Mouse (Mus musculus) hindbrain, embryonic 13.5 days (tissue): ENCODE measurements around the gene Azgp1. TPM values are rescaled to one million over a fixed set of nuclear protein-coding genes. Genes with fewer than 3 reads are reported as not detected.
"Not testable (repeated sequence)": the region's sequence is repeated elsewhere in the genome, so short reads cannot be mapped to it uniquely, and the experiment has no call there.

Source experiments
- ATAC-seq: fragments of 200-750 bp; cut with Nextera tagmentation; 2 replicates; pipeline ENCODE4 v1.8.0; 2017; ENCODE audit warnings: moderate TSS enrichment; ENCODE audit not compliant: low FRiP score
- H3K27ac ChIP-seq: fragments of 300-500 bp; sonication (generic); 2 replicates; pipeline ENCODE4 v1.5.1; 2015; ENCODE audit warnings: inconsistent platforms, mild to moderate bottlenecking, moderate library complexity
- H3K27me3 ChIP-seq: fragments of 300-500 bp; sonication (generic); 2 replicates; pipeline ENCODE4 v1.6.1; 2015; ENCODE audit warnings: mild to moderate bottlenecking, inconsistent platforms
- H3K36me3 ChIP-seq: fragments of 300-500 bp; sonication (generic); 2 replicates; pipeline ENCODE4 v1.6.1; 2015; ENCODE audit warnings: mild to moderate bottlenecking, inconsistent platforms
- H3K4me1 ChIP-seq: fragments of 300-500 bp; sonication (generic); replicated peaks from 2 replicates; pipeline ENCODE4 v1.6.1; 2015; ENCODE audit warnings: inconsistent platforms
- H3K4me2 ChIP-seq: fragments of 300-500 bp; sonication (generic); 2 replicates; pipeline ENCODE4 v1.6.1; 2015; ENCODE audit warnings: inconsistent platforms, mild to moderate bottlenecking, moderate library complexity
- H3K4me3 ChIP-seq: fragments of 300-500 bp; sonication (generic); 2 replicates; pipeline ENCODE4 v1.5.1; 2015; ENCODE audit warnings: mild to moderate bottlenecking, inconsistent platforms
- H3K9ac ChIP-seq: fragments of 300-500 bp; sonication (generic); 2 replicates; pipeline ENCODE4 v1.6.1; 2015; ENCODE audit warnings: mild to moderate bottlenecking, inconsistent platforms
- H3K9me3 ChIP-seq: fragments of 300-500 bp; sonication (generic); 2 replicates; pipeline ENCODE4 v1.6.1; 2016; ENCODE audit warnings: inconsistent platforms
- WGBS: fragments of 180-500 bp; shearing (Covaris S2); methylation state at CpG from one replicate; pipeline ENCODE4 v1.1.7; 2015; 5-methylcytosine and 5-hydroxymethylcytosine counted together
- polyA plus RNA-seq: library from polyadenylated mRNA; unstranded; fragments of >200 nt; fragmentation: Nextera tagmentation; extraction: Ambion mirVana; gene quantifications from 2 replicates; pipeline ENCODE4 v1.2.1, GENCODE M21; 2015

The Azgp1 gene
- polyA plus RNA-seq, 1 experiment from 2014 or later: not detected

DNA sequence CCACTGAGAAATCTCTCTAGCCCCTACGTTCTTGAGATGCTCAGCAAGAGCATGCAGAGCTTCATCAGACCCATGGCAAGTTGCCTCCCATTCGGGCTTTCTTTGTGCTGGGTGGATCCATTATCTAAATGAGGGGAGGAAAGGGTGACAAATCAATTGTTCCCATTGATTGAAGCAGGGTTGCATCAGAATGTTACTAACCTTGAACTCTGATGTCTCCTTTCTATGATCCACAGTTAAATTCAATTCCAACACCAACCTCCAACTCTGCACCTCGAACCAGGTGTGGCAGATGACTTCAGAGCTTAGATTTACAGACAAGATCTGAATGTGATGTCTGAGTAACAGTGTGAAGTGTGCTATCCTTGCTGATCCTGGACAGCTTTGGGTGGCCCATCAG is 6.6 kb upstream of the Azgp1 start:
- WGBS: 67% methylated on average over 3 of the region's 3 CpGs
- Histone ChIP-seq H3K9ac (no peak overlapping the region), H3K27ac (no peak overlapping the region), H3K4me1 (no peaks in the 10 kb centered on the region), H3K27me3 (no peaks in the 10 kb centered on the region), H3K4me3 (no peak overlapping the region), H3K9me3 (no peaks in the 10 kb centered on the region), H3K4me2 (no peak overlapping the region), H3K36me3 (no peaks in the 10 kb centered on the region)
- no peak for ATAC-seq

DNA sequence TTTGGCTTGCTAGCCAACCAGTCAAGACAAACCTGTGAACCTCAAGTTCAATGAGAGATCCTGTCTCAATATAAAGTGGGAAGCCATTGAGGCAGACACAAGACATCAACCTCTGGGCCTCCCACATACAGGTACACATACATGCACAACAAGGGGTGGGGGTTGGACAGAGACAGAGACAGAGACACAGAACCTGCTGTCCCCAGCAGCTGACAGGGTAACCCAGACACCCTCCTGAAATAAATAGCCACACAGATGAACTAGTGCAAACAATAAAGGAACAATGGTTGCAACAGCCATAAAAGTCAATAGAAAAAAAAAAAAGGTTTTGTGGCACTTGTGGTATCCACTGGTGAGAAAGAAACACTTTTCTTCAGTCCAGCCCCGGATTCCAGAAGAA is 5.9 kb upstream of the Azgp1 start:
- H3K4me1 ChIP-seq: no peaks in the 10 kb centered on the region
- no peaks in the 10 kb centered on the region for H3K27me3 ChIP-seq
- no peaks in the 10 kb centered on the region for H3K9me3 ChIP-seq
- 38% methylated on average over 1 of the region's 1 CpGs for WGBS
- H3K27ac ChIP-seq: no peak overlapping the region
- no peak overlapping the region for H3K4me2 ChIP-seq
- no peaks in the 10 kb centered on the region for H3K36me3 ChIP-seq
- ATAC-seq: no peak
- H3K9ac ChIP-seq: no peak overlapping the region
- H3K4me3 ChIP-seq: no peak overlapping the region

DNA sequence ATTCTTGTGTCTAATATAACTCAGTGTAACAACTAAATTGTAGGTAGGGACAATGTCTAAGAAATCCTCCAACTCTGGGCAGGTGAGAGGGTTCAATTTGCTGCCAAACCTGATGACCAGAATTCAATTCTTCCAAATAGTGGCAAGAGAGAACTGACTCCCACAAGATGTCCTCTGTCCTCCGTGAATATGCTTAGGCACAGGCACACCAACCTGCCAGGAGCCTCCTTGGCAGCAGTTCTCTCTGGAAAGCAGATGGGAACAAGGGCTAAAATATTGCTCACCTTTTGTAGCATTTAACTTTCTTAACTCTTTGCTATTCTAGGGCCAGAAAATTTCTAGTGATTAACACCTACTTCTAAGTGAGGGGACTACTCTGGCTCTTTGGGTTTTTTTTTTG is 4.0 kb upstream of the Azgp1 start:
- ATAC-seq: no peak
- no peak overlapping the region for H3K9ac ChIP-seq
- WGBS: 53% methylated on average over 1 of the region's 1 CpGs

DNA sequence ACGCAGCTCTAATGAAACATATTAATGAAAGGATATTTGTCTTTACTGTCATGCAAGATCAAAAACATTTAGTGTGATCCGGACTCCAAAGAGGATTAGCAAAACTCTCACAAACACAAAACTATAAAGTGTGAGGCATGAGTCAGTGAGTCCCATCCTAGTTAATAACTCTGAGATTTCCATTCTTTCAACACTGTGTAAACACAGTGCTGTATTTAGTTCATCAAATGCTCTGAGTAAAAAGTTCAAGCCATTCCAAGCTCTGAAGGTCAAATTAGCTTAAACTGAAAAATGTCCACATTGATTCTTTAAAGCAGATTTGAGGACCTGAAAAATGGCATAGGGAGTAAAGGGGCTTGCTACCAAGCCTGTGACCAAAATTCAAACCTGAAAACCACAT is 2.2 kb upstream of the Azgp1 start:
- no peak overlapping the region for H3K27ac ChIP-seq
- no peaks in the 10 kb centered on the region for H3K27me3 ChIP-seq
- no peak overlapping the region for H3K4me2 ChIP-seq
- ATAC-seq: no peak
- WGBS: 84% methylated on average over 2 of the region's 2 CpGs
- H3K9ac ChIP-seq: no peak overlapping the region
- H3K4me3 ChIP-seq: no peak overlapping the region
- H3K4me1 ChIP-seq: no peaks in the 10 kb centered on the region
- H3K36me3 ChIP-seq: no peaks in the 10 kb centered on the region
- H3K9me3 ChIP-seq: no peaks in the 10 kb centered on the region

More for the DNA sequence above, 4.0 kb upstream of the Azgp1 start:
- Histone ChIP-seq H3K4me2 (no peak overlapping the region), H3K4me1 (no peaks in the 10 kb centered on the region), H3K4me3 (no peak overlapping the region), H3K36me3 (no peaks in the 10 kb centered on the region), H3K27me3 (no peaks in the 10 kb centered on the region), H3K9me3 (no peaks in the 10 kb centered on the region), H3K27ac (no peak overlapping the region)

DNA sequence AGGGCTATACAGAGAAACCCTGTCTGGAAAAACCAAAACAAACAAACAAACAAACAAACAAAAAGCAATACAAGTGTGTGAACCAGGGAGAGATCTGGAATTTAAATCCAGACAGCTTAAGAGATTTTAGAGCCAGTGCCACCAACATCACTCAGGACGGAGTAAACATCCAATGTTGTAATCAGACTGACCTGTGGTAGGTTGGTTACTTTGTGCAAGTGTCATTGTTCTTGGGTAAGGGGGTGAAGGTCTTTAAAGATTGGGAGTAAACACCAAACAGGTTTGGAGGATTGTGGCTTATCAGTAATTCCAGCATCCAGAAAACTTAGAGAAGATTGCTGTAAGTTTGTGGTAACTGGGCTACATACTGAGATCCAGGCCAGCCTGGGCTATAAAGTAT is 5.0 kb downstream of the Azgp1 start:
- ATAC-seq: no peak
- 89% methylated on average over 1 of the region's 1 CpGs for WGBS
- no peak overlapping the region for H3K4me2 ChIP-seq
- H3K27ac ChIP-seq: no peak overlapping the region
- no peaks in the 10 kb centered on the region for H3K36me3 ChIP-seq
- peaks cover 2% of the 10 kb centered on the region; the same call in 1 of the 2 replicates for H3K9me3 ChIP-seq
- no peaks in the 10 kb centered on the region for H3K4me1 ChIP-seq
- no peaks in the 10 kb centered on the region for H3K27me3 ChIP-seq
- no peak overlapping the region for H3K4me3 ChIP-seq
- no peak overlapping the region for H3K9ac ChIP-seq

DNA sequence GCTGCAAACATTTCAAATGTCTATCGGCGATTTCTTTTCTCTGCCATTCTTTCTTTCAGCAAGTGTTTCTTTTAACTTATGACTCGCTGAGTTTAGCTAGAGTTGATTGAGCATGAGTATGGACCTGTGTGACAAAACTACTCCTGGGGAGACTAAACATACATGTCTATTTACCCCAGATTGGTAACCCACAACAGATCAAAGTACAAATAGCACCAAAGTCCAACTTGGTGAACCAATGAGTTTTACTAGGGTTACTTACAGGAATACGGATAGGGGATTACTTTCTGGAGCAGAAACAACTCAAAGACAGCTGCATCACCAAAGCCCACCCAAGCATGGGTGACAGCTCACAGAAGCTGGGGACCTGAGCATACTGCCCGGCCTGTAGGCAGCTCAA is 28.1 kb downstream of the Azgp1 start:
- Histone ChIP-seq H3K4me1 (no peaks in the 10 kb centered on the region), H3K9ac (no peak overlapping the region), H3K4me2 (no peak overlapping the region), H3K36me3 (no peaks in the 10 kb centered on the region), H3K4me3 (no peak overlapping the region), H3K27me3 (no peaks in the 10 kb centered on the region), H3K9me3 (no peaks in the 10 kb centered on the region), H3K27ac (no peak overlapping the region)
- ATAC-seq: no peak
- WGBS: 90% methylated on average over 5 of the region's 5 CpGs

DNA sequence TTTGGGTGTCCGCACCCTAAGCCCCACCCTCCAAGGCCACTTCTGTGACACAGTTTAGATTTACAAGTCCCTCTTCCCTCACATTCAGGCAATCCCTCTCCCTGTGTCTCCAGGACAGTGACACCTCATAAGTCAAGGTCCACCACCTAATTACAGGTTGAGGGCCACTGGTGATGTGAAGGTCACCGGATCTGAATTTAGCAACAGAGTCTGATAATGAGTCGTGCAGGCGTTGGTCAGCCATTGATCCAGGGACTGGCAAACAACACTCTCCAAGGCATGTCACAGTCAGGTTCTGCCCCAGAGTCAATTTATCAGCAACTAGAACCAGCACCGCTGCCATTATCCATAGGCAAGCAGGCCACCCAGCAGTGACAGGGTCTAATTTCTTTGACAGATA is 31.1 kb downstream of the Azgp1 start:
- Histone ChIP-seq H3K9ac (no peak overlapping the region), H3K27ac (no peak overlapping the region), H3K4me3 (no peak overlapping the region), H3K4me1 (no peaks in the 10 kb centered on the region), H3K27me3 (no peaks in the 10 kb centered on the region), H3K9me3 (no peaks in the 10 kb centered on the region), H3K36me3 (no peaks in the 10 kb centered on the region), H3K4me2 (no peak overlapping the region)
- 97% methylated on average over 5 of the region's 5 CpGs for WGBS
- no peak for ATAC-seq

- no peak overlapping the region for H3K4me3 ChIP-seq
- H3K27ac ChIP-seq: no peak overlapping the region
- no peaks in the 10 kb centered on the region for H3K27me3 ChIP-seq
- 94% methylated on average over 2 of the region's 2 CpGs for WGBS
- H3K4me2 ChIP-seq: no peak overlapping the region
- H3K9ac ChIP-seq: no peak overlapping the region
- no peak for ATAC-seq
- no peaks in the 10 kb centered on the region for H3K36me3 ChIP-seq
- no peaks in the 10 kb centered on the region for H3K4me1 ChIP-seq
- H3K9me3 ChIP-seq: no peaks in the 10 kb centered on the region
Measured at GRCm38 (mm10) chr5:138016530-138016929, 35.2 kb downstream of the Azgp1 start.

- no peaks in the 10 kb centered on the region for H3K27me3 ChIP-seq
- H3K9ac ChIP-seq: no peak overlapping the region
- no peak overlapping the region for H3K4me2 ChIP-seq
- H3K4me1 ChIP-seq: no peaks in the 10 kb centered on the region
- no peaks in the 10 kb centered on the region for H3K36me3 ChIP-seq
- no peaks in the 10 kb centered on the region for H3K9me3 ChIP-seq
- no peak for ATAC-seq
- H3K27ac ChIP-seq: no peak overlapping the region
- no peak overlapping the region for H3K4me3 ChIP-seq
Measured at GRCm38 (mm10) chr5:138016997-138017396, 35.7 kb downstream of the Azgp1 start.

DNA sequence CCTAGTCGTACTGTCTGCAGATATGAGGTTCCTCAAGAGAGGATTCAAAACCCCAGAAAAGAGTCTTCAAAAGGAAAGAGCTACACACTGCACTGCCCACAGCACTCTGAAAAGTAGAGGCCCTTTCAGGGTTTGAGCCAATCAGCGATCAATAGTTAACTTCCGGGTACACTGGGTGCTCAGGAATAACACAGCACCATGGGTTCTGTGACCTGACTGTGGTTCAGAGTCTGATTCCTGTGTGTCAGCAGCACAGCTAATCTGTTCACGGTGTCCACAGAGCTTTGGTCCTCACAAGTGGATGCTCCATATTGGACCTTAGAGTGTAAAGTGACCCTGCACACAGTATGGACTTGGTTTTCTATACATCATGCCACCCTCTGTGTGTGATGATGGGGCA is 38.3 kb downstream of the Azgp1 start:
- not testable (repeated sequence) for H3K9ac ChIP-seq, ATAC-seq, H3K27me3 ChIP-seq, H3K36me3 ChIP-seq, H3K9me3 ChIP-seq, H3K4me2 ChIP-seq, H3K4me3 ChIP-seq, H3K4me1 ChIP-seq, H3K27ac ChIP-seq
- WGBS: 93% methylated on average over 4 of the region's 4 CpGs

DNA sequence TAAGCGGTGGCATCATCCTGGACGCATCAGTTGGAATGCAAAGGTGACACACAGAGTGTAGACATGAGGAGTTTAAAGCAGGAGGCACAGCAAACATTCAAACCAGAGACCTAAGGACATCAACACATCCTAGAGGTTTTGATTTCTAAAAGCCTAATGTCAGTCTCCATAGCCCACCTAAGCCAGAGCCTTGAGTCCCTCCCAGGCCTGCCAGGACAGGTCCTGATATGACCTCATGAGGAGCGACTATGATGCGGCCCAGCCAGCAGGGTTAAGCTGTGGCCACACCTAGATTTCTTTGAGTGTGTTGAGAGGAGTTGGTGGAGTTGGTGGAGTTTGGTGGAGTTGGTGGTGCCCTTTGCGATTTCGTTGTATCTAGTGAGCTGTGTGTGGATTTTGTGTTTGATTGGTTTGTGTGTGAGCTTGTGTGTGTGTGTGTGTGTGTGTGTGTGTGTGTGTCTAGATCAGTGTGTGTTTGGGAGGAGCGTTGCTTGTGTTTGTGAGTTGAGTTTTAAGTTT is 39.7 kb downstream of the Azgp1 start, which contains the start of the genes Smok3a and Smok3b:
Smok3a (plus strand) TSS at position 301 of the 519 bp plus-strand sequence.
Smok3b (plus strand) TSS at position 469 of the 519 bp plus-strand sequence.
- H3K27ac ChIP-seq, H3K9me3 ChIP-seq, H3K9ac ChIP-seq, H3K4me3 ChIP-seq, H3K4me1 ChIP-seq, H3K27me3 ChIP-seq, H3K4me2 ChIP-seq, ATAC-seq, H3K36me3 ChIP-seq: not testable (repeated sequence)
- 98% methylated on average over 3 of the region's 7 CpGs for WGBS
